Mouse (Mus musculus): ENCODE data around the gene Nlgn1.
A peak's percentile ranks its signal among the peaks of the same experiment; 100 is the strongest.

Gene Nlgn1

DNA sequence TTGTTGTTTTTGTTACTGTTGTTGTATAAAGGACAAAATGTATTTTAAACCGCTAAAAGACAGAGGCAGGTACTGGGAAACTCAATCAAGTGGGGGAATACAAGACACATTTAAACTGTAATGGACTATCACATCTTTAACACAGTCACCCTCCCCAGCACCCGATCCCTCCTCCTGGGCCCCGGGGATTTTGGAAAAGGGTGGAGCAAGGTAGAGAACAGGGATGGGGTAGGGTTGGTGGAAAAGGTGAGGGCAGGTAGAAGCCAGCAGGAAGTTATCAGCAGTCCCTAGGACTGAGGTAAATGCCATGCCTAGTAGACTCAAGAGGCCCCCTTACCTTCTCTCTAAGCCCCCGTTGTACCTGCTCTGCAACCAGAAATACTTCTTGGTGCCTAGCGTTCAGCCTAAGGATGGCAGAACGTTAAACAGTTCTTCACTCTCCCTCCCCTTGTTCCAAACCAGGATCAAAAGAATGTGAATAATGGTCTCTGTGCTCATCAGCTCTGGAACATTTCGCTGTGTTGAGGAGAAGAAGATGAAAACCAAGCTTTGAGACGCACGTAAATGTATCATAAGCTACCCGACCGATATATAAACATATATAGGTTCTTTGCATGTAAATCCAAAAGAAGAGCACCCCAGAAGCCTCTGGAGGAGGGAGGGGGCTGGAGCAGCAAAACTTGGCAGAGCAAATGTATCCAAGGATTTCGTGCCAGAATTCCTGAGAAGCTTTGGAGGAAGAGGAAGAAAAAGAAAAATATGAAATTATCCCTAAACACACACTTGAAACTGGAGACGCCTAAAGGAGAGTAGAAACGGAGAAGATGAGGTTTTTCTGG, at the start of gene Nlgn1:
Gene Nlgn1 (minus strand): TSS at position 61 of the 839 bp plus-strand sequence.
- DNase-seq (ENCODE audit: low read depth, low spot score) = peak; percentile 0

DNA sequence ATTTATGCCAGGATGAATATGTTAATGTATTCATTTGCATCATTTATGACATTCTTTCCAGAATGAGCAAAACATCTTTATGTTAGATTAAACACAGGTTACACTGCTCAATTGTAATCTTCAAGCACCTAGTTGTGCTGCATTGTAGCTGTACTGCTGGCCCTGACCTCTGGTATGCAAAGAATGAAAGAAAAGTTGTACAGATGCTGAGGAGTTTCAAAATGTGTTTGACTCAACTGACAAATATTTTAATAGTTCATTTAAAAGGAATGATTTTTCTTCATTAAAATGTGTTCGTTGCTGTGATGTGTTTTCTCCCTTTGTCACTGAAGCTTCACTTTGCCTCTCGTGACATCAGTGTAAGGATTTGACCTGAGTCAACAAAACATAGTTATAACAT, 46.0 kb upstream of the Nlgn1 start:
- DNase-seq (ENCODE audit: low read depth, low spot score) = no peak

DNA sequence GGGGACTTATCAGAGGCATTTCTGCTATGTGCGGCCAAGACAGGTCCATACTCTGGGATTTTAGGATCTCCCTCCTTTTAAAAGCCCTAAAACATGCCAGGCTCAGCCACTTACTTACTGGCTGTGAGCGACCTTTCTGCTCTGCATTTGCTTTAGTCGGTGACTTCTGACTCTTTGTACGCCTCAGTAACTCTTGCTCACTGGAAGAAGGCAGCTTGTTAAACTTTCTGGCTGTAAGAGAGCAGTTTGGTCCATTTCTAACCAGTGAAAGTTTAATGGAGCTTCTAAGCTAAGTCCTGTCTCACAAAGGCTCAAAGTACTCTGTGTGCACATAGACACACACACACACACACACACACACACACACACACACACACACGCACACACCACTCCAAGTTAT, 22.8 kb upstream of the Nlgn1 start:
- DNase-seq (ENCODE audit: low read depth, low spot score) = no peak

DNA sequence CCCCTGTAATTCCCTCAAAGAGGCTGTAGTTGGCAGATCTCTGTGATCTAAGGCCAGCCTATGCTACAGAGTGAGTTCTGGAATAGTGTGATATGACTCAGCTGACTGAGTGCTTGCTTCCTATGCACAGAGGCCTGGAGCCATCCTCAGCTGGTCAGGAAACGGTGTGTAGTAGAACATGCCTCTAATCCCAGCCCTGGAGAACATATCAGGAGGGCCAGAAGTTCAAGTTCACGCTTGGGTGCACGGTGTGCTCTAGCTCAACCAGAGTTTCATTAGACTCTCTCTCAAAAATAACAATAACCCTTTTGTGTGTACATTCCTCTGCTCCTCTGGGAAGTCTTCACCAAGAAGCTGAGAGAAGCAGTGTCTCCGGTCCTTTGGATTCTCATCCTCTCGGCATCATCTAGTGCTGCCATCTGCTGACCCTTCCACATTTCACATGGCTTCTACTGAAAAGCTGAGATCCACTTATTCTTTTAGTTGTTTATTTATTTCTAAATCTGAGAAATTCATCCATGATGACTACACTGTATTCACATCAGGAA, 22.3 kb upstream of the Nlgn1 start:
- DNase-seq (ENCODE audit: low read depth, low spot score) = no peak

DNA sequence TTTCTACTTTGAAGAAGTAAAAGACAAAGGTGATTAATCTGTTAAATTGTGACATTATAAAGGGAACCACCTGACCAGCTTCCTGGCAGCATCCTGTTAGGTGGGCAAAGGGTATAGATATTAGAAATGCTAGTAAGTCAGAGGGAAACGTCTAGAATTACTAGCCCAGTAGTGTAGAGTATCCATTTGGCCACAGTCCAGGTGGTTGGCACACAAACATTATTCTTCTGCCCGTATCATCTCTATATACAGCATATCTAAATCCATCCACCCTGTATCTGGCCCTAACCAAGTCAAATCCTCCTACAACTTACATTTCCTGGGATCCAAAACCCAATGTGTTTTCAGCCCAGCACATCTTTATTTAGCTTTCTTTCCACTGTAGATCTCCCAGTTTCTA, 5.2 kb upstream of the Nlgn1 start:
- no peak for DNase-seq (ENCODE audit: low read depth, low spot score)

DNA sequence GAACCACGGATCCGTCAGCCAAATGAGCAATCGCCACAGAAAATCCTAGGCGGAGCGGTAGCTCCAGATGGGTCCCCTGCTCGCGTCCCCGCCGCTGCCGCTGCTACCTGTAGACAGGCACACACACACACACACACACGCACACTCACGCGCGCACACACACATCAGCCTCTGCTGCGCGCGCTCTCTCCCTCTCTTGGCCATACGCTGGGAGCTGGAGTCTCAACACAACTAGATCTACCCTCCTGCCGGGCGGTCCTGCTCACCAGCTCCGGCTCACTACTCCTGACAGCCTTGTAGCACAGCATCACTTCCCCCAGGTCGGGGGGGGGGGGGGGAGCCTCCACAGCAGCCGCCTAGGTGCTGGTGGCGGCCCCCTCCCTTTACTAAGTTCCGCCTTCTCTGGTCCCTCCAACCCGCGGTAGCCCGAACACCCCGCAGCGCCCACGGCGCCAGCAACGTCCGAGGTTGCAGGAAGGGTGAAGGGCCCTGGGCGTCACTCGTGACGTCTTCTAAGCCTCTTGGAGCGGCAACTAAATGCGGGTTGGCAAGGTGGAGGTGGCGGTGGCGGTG, 1.1 kb upstream of the Nlgn1 start:
- peak; percentile 24 for DNase-seq (ENCODE audit: low read depth, low spot score)

DNA sequence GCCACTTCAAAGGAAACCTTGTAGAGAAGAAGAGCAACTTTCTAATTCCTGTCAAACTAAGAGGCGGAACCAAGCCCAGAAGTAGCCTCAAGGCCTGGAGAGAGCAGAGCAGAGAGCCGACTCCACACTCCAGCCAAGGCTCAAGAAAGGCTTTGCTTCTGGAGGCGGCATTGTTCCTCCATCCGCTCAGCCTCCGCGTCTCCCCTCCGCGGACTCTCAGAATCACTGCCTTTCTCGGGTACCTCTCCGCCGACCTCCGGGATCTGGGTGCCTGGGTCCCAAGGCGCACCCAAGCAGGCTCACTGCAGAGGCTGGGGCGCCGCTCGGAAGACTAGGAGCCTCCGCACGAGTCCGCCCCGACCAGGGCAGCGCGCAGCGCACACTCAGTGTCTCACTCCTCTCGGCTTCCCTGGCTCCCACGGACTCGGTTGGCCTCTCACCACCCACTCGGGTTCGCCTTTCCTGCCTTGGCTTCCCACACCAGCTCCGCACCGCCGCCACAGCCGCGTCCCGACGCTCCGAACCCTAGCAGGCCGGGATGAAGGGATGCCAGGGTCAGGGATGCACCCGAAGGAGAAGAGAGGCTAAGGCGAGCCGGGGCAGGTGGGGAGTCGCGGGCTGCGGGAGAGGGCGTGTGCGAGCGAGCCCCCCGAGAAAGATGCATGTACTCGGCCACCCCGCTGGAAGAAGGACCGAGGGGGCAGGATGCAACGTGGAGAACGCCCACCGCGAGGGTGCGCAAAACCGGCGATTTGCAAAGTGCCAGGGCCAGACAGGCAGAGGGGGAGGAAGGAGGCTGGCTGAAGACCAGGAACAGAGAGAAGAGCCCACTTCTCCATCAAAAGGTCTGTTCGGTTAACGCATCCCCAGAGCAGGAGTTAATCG, 841 bp downstream of the Nlgn1 start:
- DNase-seq (ENCODE audit: low read depth, low spot score) = peak; percentile 16

DNA sequence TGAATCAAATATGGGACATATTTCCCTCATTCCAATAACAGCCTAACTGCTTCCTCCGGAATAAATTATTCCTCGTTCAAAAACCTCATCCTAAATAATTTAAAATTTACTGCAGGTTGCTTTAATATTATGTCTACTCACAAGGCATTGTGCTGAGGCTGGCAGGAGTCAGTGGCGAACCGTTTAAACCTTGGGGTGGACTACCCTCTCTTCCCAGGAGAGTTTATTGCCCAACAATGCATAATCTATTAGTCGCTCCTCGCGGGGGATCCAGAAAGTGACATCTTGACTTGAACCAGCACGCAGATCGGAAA, 1.4 kb downstream of the Nlgn1 start:
- DNase-seq (ENCODE audit: low read depth, low spot score) = no peak

DNA sequence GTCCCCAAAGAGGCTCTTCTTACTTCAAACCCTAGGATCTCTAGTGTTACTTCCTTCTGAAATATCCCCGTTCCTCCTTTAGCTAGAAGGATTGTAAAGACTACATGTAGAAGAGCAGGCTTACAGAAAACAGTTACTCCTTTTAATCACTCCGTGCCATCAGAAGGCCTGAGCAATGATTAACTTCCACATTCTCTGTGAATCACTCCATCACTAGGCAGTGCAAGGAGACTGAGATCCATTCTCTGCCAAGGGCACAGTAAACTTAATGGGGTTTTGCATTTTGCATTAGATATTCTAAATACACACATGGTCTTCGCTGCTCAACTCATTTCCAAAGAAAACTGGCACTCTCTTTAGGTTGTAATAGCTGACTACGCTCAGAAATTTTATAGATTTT, 2.2 kb downstream of the Nlgn1 start:
- DNase-seq (ENCODE audit: low read depth, low spot score) = no peak

DNA sequence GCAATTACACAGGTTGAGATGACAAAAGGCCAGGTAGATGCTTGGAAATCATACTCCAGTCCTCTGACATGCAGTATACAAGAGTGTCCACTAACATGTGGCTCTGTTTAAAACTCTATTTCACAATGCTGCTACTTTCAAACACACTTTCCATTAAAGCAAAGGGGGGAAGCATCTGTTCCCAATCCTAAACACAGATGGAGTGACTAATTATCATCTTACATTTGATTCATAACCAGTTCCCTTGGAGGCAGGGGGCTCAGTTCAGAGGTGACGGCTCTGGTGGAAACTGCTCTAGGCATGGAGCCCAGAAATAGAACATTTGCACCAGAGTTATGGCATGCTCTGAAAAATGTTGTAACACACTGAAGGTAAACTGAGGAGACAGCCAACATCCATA, 7.8 kb downstream of the Nlgn1 start:
- no peak for DNase-seq (ENCODE audit: low read depth, low spot score)

DNA sequence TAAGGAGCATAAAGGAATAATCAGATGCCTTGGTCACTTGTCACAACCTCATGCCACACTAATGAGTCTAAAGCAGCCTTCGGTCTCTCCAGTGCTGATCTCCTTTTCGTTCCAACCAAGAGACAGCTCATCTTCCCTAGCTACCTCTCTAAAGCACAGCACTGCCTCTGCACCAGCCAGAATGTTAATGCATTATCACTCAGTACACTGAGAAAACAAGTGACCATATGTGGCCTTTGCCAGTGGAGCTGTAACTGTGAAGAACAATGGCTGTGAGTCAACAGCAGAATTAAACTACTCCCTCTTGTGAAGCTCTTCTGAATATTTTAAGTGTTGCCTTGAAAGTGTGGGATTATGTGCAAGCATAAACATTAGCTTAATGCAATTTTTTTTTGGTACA, 14.9 kb downstream of the Nlgn1 start:
- no peak for DNase-seq (ENCODE audit: low read depth, low spot score)

DNA sequence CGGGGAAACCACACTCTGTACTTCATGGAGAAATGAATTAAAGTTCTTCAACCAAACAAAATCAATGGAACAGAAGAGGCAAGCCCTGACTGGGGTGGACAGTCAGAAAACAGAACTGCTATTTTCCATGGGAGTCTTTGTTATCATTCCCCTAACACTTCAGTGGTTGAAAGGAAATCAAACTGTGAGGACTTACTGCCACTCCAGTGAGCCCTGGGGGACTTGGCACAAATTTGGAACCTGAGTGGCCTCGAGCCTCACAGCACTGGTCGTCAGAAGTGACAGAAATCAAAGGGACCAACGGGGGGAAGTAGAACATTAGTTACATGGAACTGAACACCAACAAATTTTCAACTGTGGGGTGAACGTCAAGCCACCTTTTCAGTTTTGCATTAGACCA, 34.4 kb downstream of the Nlgn1 start:
- no peak for DNase-seq (ENCODE audit: low read depth, low spot score)

DNA sequence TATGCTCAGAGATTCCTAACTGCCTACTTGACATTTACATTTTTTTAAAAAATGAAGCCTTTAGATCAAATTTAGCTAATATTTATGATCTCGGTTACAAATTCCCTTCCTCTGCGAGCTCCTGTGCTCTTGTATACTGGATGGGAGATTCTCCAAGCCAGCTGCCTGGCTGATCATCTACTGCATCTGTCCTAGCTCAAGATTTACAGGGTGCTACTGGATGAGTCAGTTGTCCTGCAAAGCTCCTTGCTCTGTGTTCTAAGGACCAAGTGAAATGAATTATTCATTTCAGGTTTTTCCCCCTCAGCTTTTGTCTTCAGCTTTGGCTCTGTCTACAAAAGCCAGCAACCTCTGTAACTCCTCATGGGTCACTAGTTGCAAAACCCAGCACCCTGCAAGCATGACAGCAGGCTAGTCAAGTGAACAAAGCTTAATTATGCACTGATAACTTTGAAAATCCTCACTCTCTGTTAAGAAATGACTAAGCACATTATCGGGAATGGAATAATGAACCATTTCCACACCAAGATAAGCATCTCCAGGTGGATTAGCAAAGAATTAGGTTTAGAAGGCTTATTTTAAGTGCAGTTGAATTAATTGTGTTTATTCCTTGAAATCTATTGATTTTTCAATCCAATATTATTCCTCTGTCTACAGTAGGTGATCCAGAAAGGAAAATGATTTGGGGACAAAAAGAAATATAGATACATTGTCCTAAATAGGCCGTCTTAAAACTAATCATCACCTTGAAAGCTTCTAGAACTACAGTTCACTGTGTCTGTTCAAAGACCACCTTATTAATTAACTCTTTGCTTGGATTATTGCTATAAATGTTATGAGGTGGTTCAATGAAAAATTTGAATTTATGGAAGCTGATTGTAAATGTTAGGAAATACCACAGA, 61.1 kb downstream of the Nlgn1 start:
- no peak for DNase-seq (ENCODE audit: low read depth, low spot score)

DNA sequence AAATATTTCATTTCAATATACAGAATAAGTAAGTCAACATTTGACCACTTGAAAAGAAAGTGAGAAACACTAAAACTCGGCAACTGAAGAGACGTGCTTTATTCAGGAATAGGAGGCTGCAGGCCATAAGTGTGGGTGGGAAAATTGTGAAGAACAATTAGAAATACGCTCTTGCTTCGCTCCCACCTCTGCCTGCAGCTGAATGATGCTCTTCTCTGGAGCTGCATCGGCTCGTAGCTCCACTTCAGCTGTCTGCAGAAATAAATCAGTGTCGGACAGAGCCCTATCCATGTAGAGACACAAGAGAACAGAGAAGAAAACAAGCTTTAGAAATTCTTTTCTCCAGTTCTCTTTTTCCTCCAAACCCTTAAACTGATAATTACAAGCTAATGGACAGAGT, 85.7 kb downstream of the Nlgn1 start:
- no peak for DNase-seq (ENCODE audit: low read depth, low spot score)

DNA sequence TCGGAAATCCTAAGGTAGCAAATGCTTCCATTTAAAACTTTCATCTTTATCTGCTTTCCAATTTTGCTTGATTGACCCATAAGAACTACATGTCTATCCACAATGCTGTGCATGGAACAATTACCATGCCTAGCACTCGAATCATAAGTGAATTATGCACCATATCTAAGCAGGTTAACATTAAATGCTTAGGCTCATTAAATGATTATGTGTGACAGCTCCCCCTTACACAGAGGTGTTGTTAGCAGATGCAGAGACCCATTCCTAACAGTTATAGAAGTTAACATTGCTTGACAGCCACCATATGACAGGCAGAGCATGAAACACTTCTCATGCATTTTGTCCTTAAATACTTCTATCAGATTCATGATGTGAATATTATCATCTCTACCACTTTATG, 89.0 kb downstream of the Nlgn1 start:
- DNase-seq (ENCODE audit: low read depth, low spot score) = no peak

DNA sequence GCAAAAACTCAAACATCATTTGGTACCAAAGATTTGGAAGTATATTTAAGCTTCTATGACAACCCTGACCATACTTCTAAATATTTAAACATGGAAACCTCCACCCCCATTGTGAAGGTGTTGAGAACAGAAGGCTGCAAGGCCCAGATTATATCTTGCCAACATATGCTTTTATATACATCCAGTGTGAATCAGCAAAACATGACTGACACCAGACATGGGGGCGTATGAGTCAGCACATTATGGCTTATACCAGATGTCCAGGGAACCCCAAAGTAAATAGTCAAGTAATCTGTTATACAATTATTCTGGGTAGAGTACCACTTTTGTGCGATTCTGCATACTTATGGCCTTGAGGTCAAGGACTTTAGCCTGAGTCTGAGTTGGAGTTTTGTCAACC, 102.3 kb downstream of the Nlgn1 start:
- no peak for DNase-seq (ENCODE audit: low read depth, low spot score)

DNA sequence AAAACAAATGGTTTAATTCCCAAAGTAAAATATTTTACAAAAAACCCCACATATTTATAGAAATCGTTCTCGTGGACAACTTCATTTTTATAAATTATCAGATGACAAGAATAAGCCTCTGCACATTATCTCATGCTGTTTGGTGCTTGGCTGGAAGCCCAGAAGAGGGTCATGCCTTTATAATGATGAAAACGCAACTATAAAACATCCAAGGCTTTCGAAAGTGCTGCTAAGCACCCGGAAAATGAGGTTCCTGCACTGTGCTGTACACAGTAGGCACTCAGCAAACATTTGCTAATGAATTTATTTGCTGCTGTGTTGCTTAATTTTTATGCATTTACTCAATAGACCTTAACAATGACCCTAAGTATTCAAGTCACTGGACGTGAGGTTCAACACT, 103.4 kb downstream of the Nlgn1 start:
- DNase-seq (ENCODE audit: low read depth, low spot score) = no peak

DNA sequence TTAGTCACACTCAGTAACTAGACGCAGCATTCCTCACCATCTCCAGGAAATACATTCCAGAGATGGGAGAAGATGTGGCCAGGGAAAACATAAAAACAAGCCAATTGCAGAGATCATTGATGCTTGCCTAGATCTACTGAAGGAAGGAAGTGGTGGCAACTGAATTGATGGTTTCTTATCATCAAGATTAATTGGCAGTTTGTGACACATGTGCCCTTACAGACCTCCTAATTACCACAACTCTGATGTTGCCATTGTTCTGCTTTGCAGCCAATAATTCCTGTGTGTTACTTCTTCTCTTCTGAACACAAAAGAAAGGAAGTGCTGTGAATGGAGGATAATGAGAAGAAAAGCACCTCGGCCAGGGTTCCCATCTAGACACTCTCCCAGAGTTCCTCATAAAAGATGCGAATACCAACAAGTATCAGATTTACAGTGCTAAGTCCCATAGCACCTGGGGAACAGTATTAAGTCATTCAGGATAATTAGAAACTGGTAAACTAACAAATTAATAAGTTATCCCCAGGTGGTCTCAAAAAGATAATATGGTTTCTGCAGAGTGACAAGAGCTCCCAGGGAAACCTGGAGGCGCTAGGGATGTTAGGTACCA, 104.0 kb downstream of the Nlgn1 start:
- DNase-seq (ENCODE audit: low read depth, low spot score) = no peak

DNA sequence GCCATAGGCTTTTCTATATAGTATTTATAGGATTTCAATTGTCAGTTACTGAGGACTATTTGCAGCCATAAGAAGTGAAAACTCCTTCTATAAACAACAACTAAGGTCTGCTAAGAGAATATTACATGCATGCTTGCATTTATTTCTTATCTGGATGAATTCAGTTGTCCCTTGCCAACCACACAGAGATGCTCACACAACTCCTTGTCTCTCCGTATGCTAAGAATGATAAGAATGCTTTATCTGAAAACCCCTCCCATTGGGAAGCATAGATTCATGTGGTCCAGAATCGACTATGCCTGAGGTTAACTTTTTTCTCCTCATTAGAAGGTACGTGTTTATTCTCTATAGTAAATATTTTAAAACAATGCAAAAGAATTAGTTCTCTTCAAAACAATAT, 108.8 kb downstream of the Nlgn1 start:
- DNase-seq (ENCODE audit: low read depth, low spot score) = no peak

DNA sequence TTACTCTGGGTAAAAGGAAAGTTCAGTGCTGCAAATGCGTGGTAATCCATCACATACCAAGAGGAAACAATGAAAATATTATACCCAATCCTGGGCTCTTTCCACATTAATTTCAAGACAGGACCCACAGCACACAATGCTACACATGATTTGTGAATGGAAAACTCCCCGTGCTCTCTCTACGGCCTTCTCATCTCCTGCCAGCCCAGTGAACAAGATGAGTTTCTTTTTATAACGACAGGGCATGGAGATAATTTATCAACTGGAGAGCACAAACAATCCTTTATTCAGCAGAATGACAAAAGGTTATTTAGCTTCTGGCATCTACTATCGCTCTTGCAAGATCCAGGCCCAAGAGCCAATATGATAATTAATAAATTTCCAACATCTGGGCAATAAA, 116.0 kb downstream of the Nlgn1 start:
- no peak for DNase-seq (ENCODE audit: low read depth, low spot score)

DNA sequence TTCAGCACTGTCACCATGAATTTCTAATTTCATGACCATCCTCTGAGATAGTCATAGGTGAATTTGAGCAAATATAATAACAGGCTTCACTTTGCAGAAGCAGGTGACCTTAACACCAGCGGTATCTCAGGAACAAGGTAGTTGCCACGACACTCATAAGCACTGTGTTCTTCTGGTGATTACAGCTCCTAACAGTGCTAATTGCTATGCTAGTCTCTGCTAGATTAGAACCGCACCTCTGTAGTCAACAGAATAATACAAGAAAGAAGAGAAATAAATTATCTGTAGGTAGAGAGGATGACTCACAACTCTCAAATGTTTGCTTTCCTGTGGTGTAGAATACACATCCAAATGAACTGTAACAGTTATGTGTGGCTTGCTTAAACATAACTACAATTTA, 129.6 kb downstream of the Nlgn1 start:
- DNase-seq (ENCODE audit: low read depth, low spot score) = no peak

All from WW6 (cell line).